Mouse (Mus musculus): ENCODE results near the gene Lrp1.
A peak's percentile ranks its signal among the peaks of the same experiment; 100 is the strongest.

Lrp1 gene

GRCm38 (mm10) chr10:127645791-127646190, 24.8 kb upstream of the Lrp1 start:
- no peak for DNase-seq

GRCm38 (mm10) chr10:127643553-127644238, 22.7 kb upstream of the Lrp1 start:
- DNase-seq, result peak; percentile 84 to 88

DNA sequence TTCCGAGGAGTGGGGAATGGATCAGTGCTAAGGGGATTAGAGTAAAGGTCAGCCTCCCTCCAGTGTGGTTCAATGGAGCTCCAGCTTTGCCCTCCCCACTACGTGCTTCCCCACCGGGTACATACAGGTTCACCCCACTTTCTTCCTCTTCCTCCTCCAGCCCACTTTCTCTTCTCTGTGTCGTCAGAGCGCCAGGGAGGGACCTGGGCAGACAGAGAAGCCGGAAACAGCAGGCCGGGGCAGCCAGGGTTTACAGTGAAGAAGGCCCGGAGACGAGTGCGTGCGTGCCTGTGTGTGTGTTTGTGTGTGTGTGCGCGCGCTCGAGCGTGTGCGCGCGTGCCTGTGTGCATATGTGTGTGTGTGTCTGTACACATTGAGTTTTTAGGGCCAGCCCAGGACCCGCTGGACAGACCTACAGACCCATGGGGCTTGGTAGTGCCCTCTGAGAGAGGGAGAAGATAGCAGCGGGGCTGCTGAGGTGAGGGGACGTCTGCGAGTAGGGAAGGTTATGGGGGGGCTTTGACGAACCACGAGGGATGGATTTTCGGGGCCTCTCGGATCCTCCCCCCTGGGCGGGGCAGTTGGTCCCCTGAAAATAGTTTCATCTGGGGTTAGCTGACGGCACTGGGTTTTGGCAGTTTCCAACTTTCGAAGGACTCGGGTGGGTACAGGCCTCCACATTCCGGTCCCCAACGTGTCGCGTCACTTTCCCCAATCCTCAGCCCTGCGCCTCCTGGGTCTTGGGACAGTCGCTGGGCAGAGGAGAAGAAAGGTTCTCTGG, 22.0 kb upstream of the Lrp1 start, which contains the start of gene Stat6:
Stat6 (plus strand) TSS at position 215 of the 781 bp plus-strand sequence.
- peak; percentile 77 to 87 for DNase-seq

GRCm38 (mm10) chr10:127641861-127642771, 21.2 kb upstream of the Lrp1 start:
- DNase-seq, result peak; percentile 97 to 98

- DNase-seq, result no peak
These were observed 19.5 kb upstream of the Lrp1 start for GRCm38 (mm10) chr10:127640421-127640820.

DNA sequence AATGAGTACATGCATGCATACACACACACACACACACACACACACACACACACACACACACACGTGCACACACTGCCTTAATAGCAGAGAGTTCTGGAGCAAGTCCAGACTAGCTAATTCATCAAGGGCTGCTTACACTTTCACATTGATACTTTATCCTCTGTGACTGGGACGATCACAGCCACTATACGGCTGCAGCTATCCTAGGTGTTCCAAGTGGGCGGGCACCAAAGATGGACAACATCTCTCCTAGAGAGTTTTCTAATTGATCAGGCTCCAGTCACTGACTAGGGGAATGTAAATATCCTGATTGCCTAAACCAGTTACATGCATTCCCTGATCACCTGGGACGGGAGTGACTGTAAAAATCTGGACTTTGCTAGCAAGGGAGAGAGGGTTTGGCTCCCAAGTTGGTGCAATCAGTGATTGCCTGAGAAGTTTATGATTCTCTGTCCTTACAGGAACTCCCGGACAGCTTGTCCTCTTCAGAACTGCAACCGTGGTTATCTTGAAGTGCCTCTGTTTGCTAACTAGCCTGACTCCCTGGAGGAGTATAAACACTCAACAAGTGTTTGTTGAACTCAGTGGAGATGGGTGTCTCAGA, 11.8 kb upstream of the Lrp1 start:
- DNase-seq, result no peak

DNA sequence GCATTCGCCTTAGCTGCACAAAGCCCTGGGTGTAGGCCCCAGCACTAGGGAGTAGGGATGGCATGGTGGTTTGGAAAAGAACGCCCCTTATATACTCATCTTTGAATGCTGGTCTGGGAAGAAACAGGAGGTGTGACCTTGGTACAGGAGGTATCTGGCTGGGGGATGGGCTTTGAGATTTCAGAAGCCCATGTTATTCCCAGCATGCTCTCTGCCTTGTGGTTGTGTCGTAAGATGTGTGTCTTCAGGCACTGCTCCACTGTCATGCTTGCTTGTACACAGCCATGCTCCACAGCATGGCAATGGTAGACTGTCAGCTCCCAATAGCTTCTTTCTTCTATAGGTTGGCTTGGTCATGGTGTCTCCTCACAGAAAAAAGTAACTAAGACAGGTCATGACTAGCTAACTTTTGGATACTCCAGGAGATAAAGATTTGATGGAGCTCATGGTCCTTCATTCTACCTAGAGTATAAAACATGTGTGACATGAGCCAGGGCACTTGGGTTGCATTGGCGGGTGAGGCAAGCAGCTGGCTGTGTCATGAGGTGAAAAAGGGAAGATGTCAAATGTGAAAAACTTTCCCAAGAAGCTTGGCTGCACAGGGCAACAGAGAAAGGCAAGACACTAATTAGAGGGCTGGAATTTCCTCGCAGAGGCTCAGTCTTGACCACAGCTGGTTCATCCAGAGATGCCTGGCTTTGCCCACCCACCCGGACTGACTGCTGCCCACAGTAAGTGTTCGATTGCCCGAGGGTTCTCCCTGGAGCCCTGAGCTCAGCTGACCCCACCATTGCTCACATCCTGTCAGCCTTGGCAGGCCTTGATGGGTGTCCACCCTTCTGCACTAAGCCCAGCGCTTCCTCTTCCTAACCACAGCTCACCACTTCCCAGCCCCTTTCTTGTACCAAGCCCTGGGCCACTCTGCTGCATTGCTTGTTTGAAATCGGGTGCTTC, 10.6 kb upstream of the Lrp1 start:
- DNase-seq, result no peak

GRCm38 (mm10) chr10:127626433-127626832, 5.5 kb upstream of the Lrp1 start:
- peak in 1 of 2 experiments; percentile 30 for DNase-seq

DNA sequence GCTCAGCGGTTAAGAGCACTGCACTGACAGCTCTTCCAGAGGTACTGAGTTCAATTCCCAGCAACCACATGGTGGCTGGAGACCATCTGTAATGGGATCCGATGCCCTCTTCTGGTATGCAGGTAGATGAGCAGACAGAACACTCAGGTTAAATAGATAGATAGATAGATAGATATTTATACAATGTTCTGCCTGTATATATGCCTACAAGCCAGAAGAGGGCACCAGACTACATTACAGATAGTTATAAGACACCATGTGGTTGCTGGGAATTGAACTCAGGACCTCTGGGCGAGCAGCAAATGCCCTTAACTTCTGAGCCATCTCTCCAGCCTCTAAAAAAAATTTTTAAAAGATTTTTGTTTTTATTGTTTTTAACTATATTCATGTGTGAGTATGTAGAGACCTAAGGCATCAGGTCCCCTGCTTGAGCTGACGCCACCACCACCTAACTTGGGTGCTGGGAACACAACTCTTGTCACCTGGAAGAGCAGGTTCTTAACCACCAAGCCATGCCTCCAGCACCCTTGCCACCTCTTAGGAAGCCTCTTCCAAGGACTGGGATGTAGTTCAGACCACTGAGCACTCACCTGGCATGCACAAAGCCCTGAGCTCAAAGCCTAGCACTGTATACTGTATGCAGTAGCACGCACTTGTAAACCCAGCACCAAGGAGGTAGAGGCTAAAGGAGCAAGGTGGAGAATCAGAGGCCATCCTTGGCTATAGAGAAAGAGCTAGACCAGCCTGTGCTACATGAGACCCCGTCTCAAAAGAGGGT, 2.7 kb upstream of the Lrp1 start:
- DNase-seq, result no peak

- DNase-seq, result no peak
These were observed 1.7 kb upstream of the Lrp1 start for GRCm38 (mm10) chr10:127622661-127623060.

DNA sequence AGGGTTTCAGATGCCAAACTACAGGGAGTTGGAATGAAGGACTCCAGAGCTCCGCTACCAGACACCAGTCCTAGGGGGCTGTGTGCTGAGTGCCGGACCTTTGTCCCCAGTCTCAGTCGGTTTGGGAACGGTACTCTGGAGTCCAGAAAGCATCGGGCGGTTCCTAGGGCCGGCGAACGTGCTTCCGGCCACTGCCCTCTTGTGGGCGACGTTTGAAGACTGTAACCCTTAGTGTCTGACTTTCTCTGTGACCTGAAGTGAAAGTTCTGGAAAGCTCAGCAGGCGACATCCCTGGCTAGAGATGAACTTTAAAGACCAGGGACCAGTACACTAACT, 1.1 kb upstream of the Lrp1 start:
- peak; percentile 82 to 90 for DNase-seq

DNA sequence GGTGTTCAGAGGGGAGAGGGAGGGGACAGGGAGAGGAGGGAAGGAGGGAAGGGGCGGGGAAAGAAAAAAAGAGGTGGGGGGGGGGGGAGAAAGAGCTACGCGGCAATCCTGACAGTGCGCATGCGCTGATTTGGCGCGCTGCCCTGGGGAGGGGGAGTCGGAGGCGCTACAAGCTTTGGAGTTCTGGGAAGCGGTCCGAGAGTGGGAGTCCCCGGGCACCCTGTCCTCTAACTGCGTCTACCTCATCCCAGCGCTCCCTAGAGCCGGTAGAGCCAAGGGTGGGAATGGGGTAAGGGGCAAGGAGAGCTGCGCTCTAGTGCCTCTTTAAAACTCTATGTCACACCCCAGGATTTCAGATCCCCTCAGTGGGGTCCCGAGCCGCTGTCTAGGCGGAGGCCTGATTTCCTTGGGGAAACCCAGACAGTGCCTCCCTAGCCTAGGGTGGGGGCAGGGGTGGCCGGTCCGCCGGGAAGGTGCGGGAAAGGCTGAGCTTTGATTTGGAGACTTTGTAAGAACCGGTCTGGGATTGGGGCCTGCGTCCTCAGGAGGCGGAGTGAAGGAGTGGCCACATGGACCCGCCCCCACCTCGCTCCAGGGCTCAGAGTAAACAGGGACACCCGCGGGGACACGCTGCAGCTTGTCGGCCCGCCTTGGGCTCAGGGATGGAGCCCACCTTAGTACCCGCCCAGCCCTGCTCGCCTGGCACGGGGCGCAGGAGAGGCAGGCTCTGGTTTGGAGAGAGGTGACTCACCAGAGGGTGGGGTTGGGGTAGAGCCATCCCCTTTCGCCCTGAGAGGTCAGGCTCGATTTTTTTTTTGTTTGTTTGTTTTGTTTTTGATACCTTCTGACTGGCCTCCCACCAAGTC, 476 bp upstream of the Lrp1 start:
- DNase-seq, result peak; percentile 91 to 95

- DNase-seq, result peak; percentile 60 to 72
These were observed 975 bp downstream of the Lrp1 start for GRCm38 (mm10) chr10:127619941-127620405.

- DNase-seq, result no peak
These were observed 1.7 kb downstream of the Lrp1 start for GRCm38 (mm10) chr10:127619119-127619721.

- peak; percentile 33 to 53 for DNase-seq
These were observed 2.8 kb downstream of the Lrp1 start for GRCm38 (mm10) chr10:127618173-127618572.

- peak in 1 of 2 experiments; percentile 34 for DNase-seq
These were observed 3.7 kb downstream of the Lrp1 start for GRCm38 (mm10) chr10:127617294-127617693.

DNA sequence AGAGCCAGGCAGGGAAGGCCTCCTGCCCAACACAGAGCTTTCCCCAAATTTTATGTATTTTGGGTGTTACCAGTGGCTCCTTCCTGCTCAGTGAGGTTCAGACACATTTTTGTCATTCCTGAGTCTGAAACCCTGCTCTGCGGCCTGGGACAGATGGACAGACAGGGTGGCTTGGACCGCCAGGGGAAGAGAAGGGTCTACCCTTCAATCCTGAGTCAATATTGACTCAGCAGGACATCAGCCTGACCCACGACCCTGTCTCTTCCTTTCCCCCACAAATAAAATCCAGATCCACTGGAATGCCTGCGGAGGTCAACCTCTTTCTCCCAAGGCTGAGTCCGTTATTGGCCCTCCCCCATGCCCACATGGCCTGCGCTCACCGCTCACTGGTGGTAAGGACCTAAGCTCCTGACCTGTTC, 4.7 kb downstream of the Lrp1 start:
- peak in 1 of 2 experiments; percentile 36 for DNase-seq

DNA sequence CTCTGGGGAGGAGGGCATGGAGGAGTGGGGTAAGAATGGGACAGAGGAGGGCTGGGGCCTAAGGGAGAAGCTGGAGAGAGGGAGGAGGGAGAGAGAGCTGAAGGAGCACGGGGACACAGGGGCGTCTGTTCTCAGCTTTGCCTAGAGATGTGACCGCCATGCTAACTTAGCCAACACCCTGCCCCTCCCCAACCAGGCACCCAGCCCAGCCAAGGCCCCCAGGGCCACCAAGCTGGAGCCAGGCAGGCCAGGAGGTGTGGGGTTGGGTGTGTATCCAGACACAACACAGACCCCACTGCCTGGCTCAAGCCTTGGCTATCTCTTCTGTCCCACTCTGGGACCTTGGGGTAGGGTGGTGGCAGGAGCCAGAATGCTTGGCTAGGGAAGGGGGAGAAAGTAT, 5.4 kb downstream of the Lrp1 start:
- peak in 1 of 2 experiments; percentile 39 for DNase-seq

GRCm38 (mm10) chr10:127615034-127615374, 5.9 kb downstream of the Lrp1 start:
- DNase-seq, result peak in 1 of 2 experiments; percentile 40

All from kidney, postnatal 4 days (tissue).